Comparison of ENCODE assay signal across 23 mouse cellular contexts in the genomic region with DNA sequence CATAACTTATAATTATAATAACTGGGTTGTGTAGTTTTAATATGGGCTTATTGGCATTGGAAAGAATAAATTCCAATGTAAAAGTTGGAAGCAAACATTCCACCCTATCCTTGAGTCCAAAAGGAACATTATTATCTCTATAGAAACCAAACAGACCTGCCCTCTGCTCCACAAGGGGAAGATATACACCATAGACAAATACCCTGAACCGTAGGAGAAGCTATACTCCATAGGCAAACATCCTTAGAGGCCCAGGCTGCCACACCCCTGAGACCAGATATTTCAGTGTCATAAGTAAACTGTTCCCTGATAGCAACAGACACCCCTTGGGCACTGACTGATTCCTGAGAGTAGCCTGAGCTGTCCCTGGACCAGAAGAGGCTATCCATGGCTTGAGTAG. TPM values are rescaled to one million over a fixed set of nuclear protein-coding genes. Genes with fewer than 3 reads are reported as not detected.
"Had no signal": no experiment of that assay in that cellular context is flagged by ENCODE, and none has a peak within 500 bp of the region (broad histone marks: within the 10 kb centered on the region; RNA-seq: fewer than 3 reads in every experiment).

No protein-coding gene starts in this region.

- H3K27me3 ChIP-seq: neural tube, embryonic 12.5 days; neural tube, embryonic 13.5 days; neural tube, embryonic 15.5 days; stomach, embryonic 15.5 days had no signal

- H3K9me3 ChIP-seq: neural tube, embryonic 12.5 days; neural tube, embryonic 13.5 days; neural tube, embryonic 15.5 days; stomach, embryonic 15.5 days had no signal

- H3K36me3 ChIP-seq: neural tube, embryonic 12.5 days; neural tube, embryonic 13.5 days; neural tube, embryonic 15.5 days; stomach, embryonic 15.5 days had no signal

- DNase-seq: retina, postnatal 1 day; right cerebral cortex, adult 18-20 months; right cerebral cortex, postnatal 14 days; right cerebral cortex, postnatal 25 days; right cerebral cortex, postnatal 4 days; spleen, adult 18-20 months; thymus, adult 18-20 months; thymus, adult 2 months; thymus, postnatal 14 days; thymus, postnatal 25 days; thymus, postnatal 36 days; thymus, postnatal 4 days had no signal

- H3K9ac ChIP-seq: neural tube, embryonic 12.5 days; neural tube, embryonic 13.5 days; neural tube, embryonic 15.5 days; stomach, embryonic 15.5 days had no signal

- H3K27ac ChIP-seq: neural tube, embryonic 12.5 days; neural tube, embryonic 13.5 days; neural tube, embryonic 15.5 days; stomach, embryonic 15.5 days had no signal

- H3K4me1 ChIP-seq: neural tube, embryonic 12.5 days; neural tube, embryonic 13.5 days; neural tube, embryonic 15.5 days; stomach, embryonic 15.5 days had no signal

- H3K4me2 ChIP-seq: neural tube, embryonic 12.5 days; neural tube, embryonic 13.5 days; neural tube, embryonic 15.5 days; stomach, embryonic 15.5 days had no signal

- H3K4me3 ChIP-seq: neural tube, embryonic 12.5 days; neural tube, embryonic 13.5 days; neural tube, embryonic 15.5 days; stomach, embryonic 15.5 days had no signal

RNA-seq across cellular contexts. Expression of a gene that starts 21.0 kb away (rescaled TPM):
- polyA plus RNA-seq: neural tube, embryonic 11.5 days; neural tube, embryonic 12.5 days; neural tube, embryonic 13.5 days; small intestine, adult 2 months; stomach, embryonic 15.5 days; testis, adult 2 months; thymus, postnatal 0 days; urinary bladder, adult 2 months had no signal

RNA-seq across cellular contexts. Expression of a gene that starts 44.9 kb away (rescaled TPM):
- polyA plus RNA-seq: neural tube, embryonic 11.5 days; neural tube, embryonic 12.5 days; neural tube, embryonic 13.5 days; neural tube, embryonic 14.5 days; neural tube, embryonic 15.5 days; small intestine, adult 2 months; spleen, adult 2 months; testis, adult 2 months; thymus, adult 2 months; urinary bladder, adult 2 months had no signal
